Mouse (Mus musculus) heart, embryonic 13.5 days (tissue): ENCODE results near the gene Fbxo9. TPM values are rescaled to one million over a fixed set of nuclear protein-coding genes. Genes with fewer than 3 reads are reported as not detected.

ENCODE experiments used
- ATAC-seq: fragments of 200-750 bp; cut with Nextera tagmentation; 2 replicates; pipeline ENCODE4 v1.8.0; 2017; ENCODE audit warnings: moderate TSS enrichment; ENCODE audit not compliant: insufficient number of reproducible peaks, low FRiP score, low TSS enrichment; ENCODE audit errors: extremely low read depth
- H3K27ac ChIP-seq: fragments of 300-500 bp; sonication (generic); replicated peaks from 2 replicates; pipeline ENCODE4 v1.5.1; 2015; ENCODE audit warnings: moderate library complexity, mild to moderate bottlenecking, inconsistent platforms
- H3K27me3 ChIP-seq: fragments of 300-500 bp; sonication (generic); replicated peaks from 2 replicates; pipeline ENCODE4 v1.6.1; 2015; ENCODE audit warnings: mild to moderate bottlenecking, inconsistent platforms
- H3K36me3 ChIP-seq: fragments of 300-500 bp; sonication (generic); 2 replicates; pipeline ENCODE4 v1.6.1; 2015; ENCODE audit warnings: mild to moderate bottlenecking, inconsistent platforms
- H3K4me1 ChIP-seq: fragments of 300-500 bp; sonication (generic); 2 replicates; pipeline ENCODE4 v1.6.1; 2015; ENCODE audit warnings: inconsistent platforms
- H3K4me2 ChIP-seq: fragments of 300-500 bp; sonication (generic); 2 replicates; pipeline ENCODE4 v1.6.1; 2015; ENCODE audit warnings: inconsistent platforms, mild to moderate bottlenecking, moderate library complexity
- H3K4me3 ChIP-seq: fragments of 300-500 bp; sonication (generic); 2 replicates; pipeline ENCODE4 v1.5.1; 2015; ENCODE audit warnings: moderate library complexity, mild to moderate bottlenecking, inconsistent platforms
- H3K9ac ChIP-seq: fragments of 300-500 bp; sonication (generic); 2 replicates; pipeline ENCODE4 v1.6.1; 2015; ENCODE audit warnings: inconsistent platforms, mild to moderate bottlenecking, moderate library complexity
- H3K9me3 ChIP-seq: fragments of 300-500 bp; sonication (generic); 2 replicates; pipeline ENCODE4 v1.6.1; 2016; ENCODE audit warnings: inconsistent platforms
- WGBS: fragments of 180-500 bp; shearing (Covaris S2); methylation state at CpG from one replicate; pipeline ENCODE4 v1.1.7; 2015; ENCODE audit warnings: mixed read lengths; 5-methylcytosine and 5-hydroxymethylcytosine counted together
- polyA plus RNA-seq: library from polyadenylated mRNA; unstranded; fragments of >200 nt; fragmentation: Nextera tagmentation; extraction: Ambion mirVana; gene quantifications from 2 replicates; pipeline ENCODE4 v1.2.1, GENCODE M21; 2015

Fbxo9 gene
- polyA plus RNA-seq, 1 experiment from 2014 or later: 39.7 TPM

DNA sequence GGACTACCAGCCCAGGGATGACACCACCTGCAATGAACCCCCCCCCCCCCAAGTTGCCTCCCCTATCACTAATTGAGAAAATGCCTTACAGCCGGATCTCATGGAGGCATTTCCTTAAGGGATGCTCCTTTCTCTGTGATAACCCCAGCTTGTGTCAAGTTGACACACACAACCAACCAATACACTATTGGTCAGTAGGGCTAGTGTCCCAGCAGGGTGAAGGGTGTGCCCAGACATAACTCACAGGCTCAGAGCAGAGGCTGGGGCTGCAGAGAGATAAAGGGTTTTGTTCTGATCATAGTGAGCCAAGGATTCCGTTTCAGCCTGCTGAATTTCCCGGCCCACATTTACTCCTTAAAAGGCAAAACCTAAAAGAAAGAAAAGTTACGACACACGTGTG lies 38.4 kb downstream of the Fbxo9 start:
- H3K27ac ChIP-seq: no peak overlapping the region
- H3K4me1 ChIP-seq: no peaks in the 10 kb centered on the region
- H3K9ac ChIP-seq: no peak overlapping the region
- H3K4me2 ChIP-seq: no peak overlapping the region
- no peak overlapping the region for H3K4me3 ChIP-seq
- 68% methylated on average over 5 of the region's 5 CpGs for WGBS
- no peaks in the 10 kb centered on the region for H3K9me3 ChIP-seq
- no peak for ATAC-seq
- H3K36me3 ChIP-seq: no peaks in the 10 kb centered on the region
- no peaks in the 10 kb centered on the region for H3K27me3 ChIP-seq

DNA sequence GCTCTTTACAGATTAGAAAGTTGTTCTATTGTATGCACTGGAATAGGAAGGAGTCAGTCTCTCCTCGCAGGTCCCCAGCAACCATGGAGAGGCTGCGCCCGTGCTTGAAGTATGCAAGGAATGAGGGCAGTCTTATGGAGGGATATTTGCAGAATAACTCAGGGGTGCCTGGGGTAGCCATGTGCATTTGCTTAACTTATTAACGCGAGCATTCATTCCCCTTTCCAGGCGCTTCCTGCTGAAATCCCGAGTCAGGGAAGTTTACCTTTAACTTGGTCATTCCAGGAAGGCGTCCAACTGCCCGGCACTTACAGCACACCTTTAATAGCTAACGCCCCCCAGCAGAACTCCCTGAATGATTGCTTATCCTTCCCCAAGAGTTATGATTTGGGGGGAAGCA lies 44.7 kb downstream of the Fbxo9 start:
- ATAC-seq: no peak
- WGBS: 45% methylated on average over 10 of the region's 10 CpGs
- no peaks in the 10 kb centered on the region for H3K9me3 ChIP-seq
- H3K9ac ChIP-seq: no peak overlapping the region
- peak overlapping the region; percentile 18; the same call in 1 of the 2 replicates for H3K4me2 ChIP-seq
- H3K4me3 ChIP-seq: no peak overlapping the region
- no peaks in the 10 kb centered on the region for H3K27me3 ChIP-seq
- peaks cover 11% of the 10 kb centered on the region for H3K4me1 ChIP-seq
- no peaks in the 10 kb centered on the region for H3K36me3 ChIP-seq
- H3K27ac ChIP-seq: no peak overlapping the region

DNA sequence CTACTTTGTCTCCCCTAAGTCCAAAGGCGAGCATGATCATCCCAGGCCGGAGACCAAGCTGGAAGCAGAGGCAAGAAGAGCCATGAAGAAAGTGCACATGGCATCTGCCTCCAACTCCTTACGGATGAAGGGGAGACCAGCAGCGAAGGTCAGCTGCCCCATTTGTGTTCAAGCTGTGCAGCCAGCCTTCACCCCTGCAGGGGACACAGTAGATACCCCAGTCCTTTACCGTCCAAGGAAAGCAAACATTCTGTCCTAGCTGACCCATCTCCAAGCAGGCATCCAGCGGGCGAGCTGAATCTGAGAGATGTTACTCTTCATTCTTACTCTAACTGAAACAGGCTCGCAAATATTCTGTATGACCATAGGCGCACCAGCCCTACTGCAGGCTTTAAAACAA lies 46.5 kb downstream of the Fbxo9 start:
- H3K27ac ChIP-seq: no peak overlapping the region
- WGBS: 75% methylated on average over 9 of the region's 9 CpGs
- H3K36me3 ChIP-seq: no peaks in the 10 kb centered on the region
- H3K27me3 ChIP-seq: no peaks in the 10 kb centered on the region
- no peaks in the 10 kb centered on the region for H3K9me3 ChIP-seq
- no peak for ATAC-seq
- no peak overlapping the region for H3K9ac ChIP-seq
- H3K4me1 ChIP-seq: peaks cover 11% of the 10 kb centered on the region
- H3K4me3 ChIP-seq: no peak overlapping the region
- H3K4me2 ChIP-seq: no peak overlapping the region

DNA sequence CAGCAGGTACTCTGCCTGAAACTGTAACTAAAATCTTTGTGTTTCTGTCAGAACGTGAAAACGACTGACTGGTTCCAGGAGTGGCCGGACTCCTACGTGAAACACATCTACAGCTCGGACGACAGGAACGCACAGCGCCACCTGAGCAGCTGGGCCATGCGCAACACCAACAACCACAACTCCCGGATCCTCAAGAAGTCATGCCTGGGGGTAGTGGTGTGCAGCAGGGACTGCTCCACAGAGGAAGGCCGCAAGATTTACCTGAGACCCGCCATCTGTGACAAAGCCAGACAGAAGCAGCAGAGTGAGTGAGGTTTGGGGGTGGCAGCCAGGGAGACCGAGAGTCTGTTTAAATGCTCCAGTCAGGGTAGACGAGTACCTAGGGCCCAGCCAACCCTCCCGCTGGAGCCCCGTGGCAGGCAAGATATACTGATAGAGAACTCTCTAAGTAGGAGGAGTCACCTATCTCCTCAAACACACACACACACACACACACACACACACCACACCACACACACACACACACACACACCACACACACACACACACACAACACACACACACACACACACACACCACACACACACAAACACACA lies 49.2 kb downstream of the Fbxo9 start:
- Histone ChIP-seq H3K9ac (no peak overlapping the region), H3K4me2 (no peak overlapping the region), H3K9me3 (no peaks in the 10 kb centered on the region), H3K27me3 (no peaks in the 10 kb centered on the region), H3K27ac (no peak overlapping the region), H3K4me3 (no peak overlapping the region), H3K36me3 (no peaks in the 10 kb centered on the region), H3K4me1 (peaks cover 11% of the 10 kb centered on the region)
- WGBS: 71% methylated on average over 16 of the region's 16 CpGs
- no peak for ATAC-seq

DNA sequence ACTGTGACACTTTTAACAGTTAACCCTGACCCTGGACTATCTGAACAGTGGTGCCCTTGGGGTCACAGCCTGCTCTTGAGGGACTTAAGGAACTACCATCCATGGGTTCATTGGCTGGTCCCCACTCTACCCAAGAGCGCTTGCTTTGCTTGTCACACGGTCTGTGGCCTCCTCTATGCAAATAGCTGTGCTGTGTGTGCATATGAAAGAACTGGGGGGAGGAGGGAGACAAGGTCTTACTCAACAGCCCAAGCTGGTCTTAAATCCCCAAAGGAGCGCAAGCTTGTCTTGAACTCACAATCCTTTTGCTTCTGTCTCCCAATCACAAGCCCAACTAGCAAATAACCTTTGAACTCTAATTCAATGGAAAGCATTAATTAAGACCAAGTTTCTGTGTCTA lies 54.6 kb downstream of the Fbxo9 start:
- no peaks in the 10 kb centered on the region for H3K27me3 ChIP-seq
- 0 out of 2 replicates have a peak, but pooled peaks cover 3% of the 10 kb centered on the region for H3K4me1 ChIP-seq
- H3K9me3 ChIP-seq: no peaks in the 10 kb centered on the region
- no peaks in the 10 kb centered on the region for H3K36me3 ChIP-seq
- H3K27ac ChIP-seq: no peak overlapping the region
- H3K4me3 ChIP-seq: no peak overlapping the region
- no peak overlapping the region for H3K9ac ChIP-seq
- no peak overlapping the region for H3K4me2 ChIP-seq
- no peak for ATAC-seq
- WGBS: 74% methylated on average over 3 of the region's 3 CpGs

DNA sequence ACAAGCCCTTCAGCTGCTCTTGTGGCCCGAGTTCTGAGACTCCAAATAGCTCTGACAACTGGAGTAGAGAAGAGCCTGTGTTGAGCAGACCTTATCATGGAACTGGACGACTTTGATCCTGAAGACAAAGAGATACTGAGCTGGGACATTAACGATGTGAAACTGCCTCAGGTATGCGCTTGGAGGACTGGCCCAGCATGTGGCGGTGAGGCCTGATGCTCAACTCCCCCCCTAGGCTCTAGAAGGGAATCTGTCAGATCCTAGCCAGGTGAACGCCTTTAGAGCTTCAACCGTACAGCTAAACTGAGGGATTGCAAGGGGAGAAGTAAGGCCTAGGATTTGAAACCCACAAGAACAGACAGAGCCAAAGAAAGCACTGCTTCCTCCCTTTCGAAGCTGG lies 55.0 kb downstream of the Fbxo9 start:
- Histone ChIP-seq H3K4me2 (no peak overlapping the region), H3K36me3 (no peaks in the 10 kb centered on the region), H3K27ac (no peak overlapping the region), H3K4me3 (no peak overlapping the region), H3K9ac (no peak overlapping the region), H3K9me3 (no peaks in the 10 kb centered on the region), H3K27me3 (no peaks in the 10 kb centered on the region), H3K4me1 (0 out of 2 replicates have a peak, but pooled peaks cover 3% of the 10 kb centered on the region)
- 63% methylated on average over 8 of the region's 8 CpGs for WGBS
- ATAC-seq: no peak

DNA sequence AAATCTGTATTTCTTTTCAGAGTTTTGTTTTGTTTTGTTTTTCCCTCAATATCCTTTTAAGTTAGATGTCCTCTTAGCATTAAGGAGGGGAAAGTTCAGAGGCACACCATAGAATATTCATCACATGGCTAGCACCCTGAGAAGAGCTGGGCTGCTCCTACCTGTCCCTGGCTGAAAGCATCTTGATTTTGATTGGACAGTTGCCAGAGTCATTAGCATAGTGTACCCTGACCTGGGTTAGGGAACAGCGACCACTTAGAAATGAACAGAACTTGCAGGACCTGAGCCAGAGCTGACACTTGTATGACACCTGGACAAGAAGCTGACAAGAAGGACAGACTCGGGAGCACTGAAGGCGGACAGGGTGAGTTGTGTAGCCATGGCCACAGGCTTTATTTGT lies 57.2 kb downstream of the Fbxo9 start, which contains the start of gene Gcm1:
TSS of gene Gcm1 (plus strand) at position 248 of the 400 bp plus-strand sequence.
- Histone ChIP-seq H3K4me1 (peaks cover 6% of the 10 kb centered on the region; the same call in 1 of the 2 replicates), H3K9me3 (no peaks in the 10 kb centered on the region), H3K36me3 (no peaks in the 10 kb centered on the region), H3K9ac (no peak within 1 kb of the TSS), H3K4me2 (no peak within 1 kb of the TSS), H3K4me3 (no peak within 1 kb of the TSS), H3K27ac (no peak within 1 kb of the TSS), H3K27me3 (no peaks in the 10 kb centered on the region)
- no peak for ATAC-seq
- WGBS: 57% methylated on average over 3 of the region's 3 CpGs

DNA sequence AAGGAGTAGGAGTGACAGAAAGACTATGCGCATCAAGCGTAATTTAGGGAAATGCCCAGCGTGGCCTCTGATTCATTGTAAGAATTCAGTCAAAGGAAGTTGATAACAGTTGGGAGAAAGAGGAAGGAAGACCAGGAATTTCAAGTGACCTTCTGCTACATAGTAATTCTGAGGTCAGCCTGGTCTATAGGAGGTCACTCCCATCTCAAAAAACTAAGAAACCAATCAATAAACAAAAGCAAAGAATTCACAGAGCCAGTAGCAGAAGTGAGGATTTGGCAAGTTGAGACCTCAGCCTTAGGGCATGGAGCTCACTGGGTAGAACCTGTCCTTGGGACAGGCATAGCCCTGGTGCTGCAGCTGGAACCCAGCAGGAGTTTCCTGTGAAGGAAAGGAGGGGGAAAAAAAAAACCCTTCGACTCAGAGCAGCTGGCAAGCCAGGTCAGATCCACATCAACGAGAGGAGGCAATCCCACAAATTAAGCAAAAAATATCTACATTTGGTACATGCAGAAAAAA lies 58.4 kb downstream of the Fbxo9 start:
- Histone ChIP-seq H3K4me1 (peaks cover 14% of the 10 kb centered on the region), H3K27me3 (no peaks in the 10 kb centered on the region), H3K9ac (no peak overlapping the region), H3K4me2 (no peak overlapping the region), H3K4me3 (no peak overlapping the region), H3K27ac (no peak overlapping the region), H3K36me3 (no peaks in the 10 kb centered on the region), H3K9me3 (no peaks in the 10 kb centered on the region)
- 33% methylated on average over 5 of the region's 5 CpGs for WGBS
- no peak for ATAC-seq

DNA sequence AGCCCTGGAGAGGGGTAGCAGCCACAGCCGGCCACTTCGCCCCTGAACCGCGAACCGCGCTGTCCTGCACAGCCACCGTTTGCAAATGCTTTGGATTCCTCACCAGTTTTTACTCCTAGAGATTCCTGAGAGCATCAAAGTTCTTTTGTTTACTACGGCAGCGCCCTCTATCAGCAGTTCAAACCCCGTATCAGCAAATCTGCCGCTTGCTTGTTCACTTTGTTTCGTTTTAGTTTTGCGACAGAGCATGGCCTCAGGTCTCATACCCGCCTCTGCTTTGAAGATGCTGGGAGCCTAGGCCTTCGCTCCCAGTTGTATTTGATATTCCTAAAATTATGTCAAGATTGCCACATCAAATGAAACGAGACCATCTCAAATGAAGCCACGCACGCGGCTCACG lies 62.1 kb downstream of the Fbxo9 start:
- Histone ChIP-seq H3K4me3 (peak overlapping the region; percentile 38), H3K9ac (0 out of 2 replicates have a peak overlapping the region, but pooled peaks have one; percentile 2), H3K36me3 (no peaks in the 10 kb centered on the region), H3K27ac (no peak overlapping the region), H3K27me3 (no peaks in the 10 kb centered on the region), H3K9me3 (no peaks in the 10 kb centered on the region), H3K4me2 (peak overlapping the region; percentile 59), H3K4me1 (peaks cover 20% of the 10 kb centered on the region)
- no peak for ATAC-seq
- WGBS: 36% methylated on average over 20 of the region's 20 CpGs

DNA sequence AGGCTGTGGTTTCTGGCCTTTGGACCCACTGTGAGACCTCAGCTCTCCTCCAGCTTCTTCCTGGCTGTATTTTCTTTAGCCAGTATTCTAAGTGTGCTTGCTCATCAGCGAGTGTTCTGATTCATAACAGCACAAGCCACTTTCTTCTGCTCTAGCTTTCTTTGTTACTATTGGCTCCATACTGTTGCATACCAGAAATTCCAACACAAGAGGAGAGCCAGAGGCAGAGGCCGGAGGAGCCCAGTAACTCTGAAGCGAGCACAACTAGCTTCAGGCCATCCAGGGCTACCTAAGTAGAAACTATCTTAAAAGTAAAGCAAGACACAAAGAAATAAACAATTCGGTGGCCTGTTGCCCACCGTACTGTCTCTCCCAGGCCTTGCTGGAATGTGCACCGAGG lies 63.7 kb downstream of the Fbxo9 start:
- Histone ChIP-seq H3K27me3 (no peaks in the 10 kb centered on the region), H3K4me1 (peaks cover 18% of the 10 kb centered on the region), H3K4me2 (no peak overlapping the region), H3K36me3 (no peaks in the 10 kb centered on the region), H3K4me3 (no peak overlapping the region), H3K9me3 (no peaks in the 10 kb centered on the region), H3K27ac (peak overlapping the region; percentile 81), H3K9ac (no peak overlapping the region)
- 31% methylated on average over 6 of the region's 6 CpGs for WGBS
- ATAC-seq: no peak

DNA sequence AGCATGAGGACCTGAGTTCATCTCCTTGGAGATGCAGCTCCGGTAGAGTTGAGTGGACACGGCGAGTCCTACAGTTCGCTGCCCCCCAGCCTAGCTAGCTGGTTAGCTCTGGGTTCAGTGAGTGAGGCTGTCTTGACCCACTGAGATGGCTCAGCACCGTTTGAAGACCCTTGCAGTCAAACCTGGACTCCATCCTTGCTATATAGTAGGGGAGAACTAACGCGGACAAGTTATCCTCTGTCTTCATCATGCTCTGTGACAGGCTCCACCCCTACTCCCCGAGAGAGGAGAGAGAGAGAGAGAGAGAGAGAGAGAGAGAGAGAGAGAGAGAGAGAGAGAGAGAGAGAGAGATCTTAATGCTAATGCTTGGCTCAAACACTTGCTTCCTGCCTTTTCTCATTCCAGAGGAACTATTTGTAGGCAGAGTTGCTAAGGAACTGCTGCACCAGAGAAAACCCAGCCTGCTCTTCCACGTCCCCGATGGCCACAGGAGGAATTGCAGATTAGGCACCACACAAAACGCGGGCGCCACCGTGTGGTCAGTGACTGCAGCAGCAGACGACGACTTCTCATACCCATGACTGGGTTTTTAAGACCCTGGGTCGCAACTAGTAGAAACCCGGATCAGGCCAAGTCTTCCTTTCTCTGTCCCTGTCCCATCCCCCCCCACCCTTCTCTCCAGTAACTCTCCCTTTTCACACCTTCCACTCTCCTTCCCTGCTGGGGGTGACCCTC lies 69.9 kb downstream of the Fbxo9 start:
- Histone ChIP-seq H3K9me3 (no peaks in the 10 kb centered on the region), H3K9ac (no peak overlapping the region), H3K4me1 (peaks cover 4% of the 10 kb centered on the region; the same call in 1 of the 2 replicates), H3K27me3 (no peaks in the 10 kb centered on the region), H3K4me3 (no peak overlapping the region), H3K4me2 (peak overlapping the region; percentile 34; the same call in 1 of the 2 replicates), H3K36me3 (no peaks in the 10 kb centered on the region), H3K27ac (no peak overlapping the region)
- no peak for ATAC-seq
- 31% methylated on average over 17 of the region's 18 CpGs for WGBS
